Mouse (Mus musculus) intestine, postnatal 0 days (tissue): Measurements from ENCODE around the gene Uggt2. TPM values are rescaled to one million over a fixed set of nuclear protein-coding genes. Genes with fewer than 3 reads are reported as not detected.
"Not testable (repeated sequence)": the region's sequence is repeated elsewhere in the genome, so short reads cannot be mapped to it uniquely, and the experiment has no call there.

ENCODE experiments used
- ATAC-seq: fragments of 200-750 bp; cut with Nextera tagmentation; 2 replicates; pipeline ENCODE4 v1.8.0; 2017; ENCODE audit warnings: mild to moderate bottlenecking, moderate TSS enrichment, moderate library complexity
- H3K27ac ChIP-seq: fragments of 300-500 bp; sonication (generic); 2 replicates; pipeline ENCODE4 v1.5.1; 2014; ENCODE audit warnings: mild to moderate bottlenecking, low read depth, low read length, moderate library complexity
- H3K27me3 ChIP-seq: fragments of 300-500 bp; sonication (generic); replicated peaks from 2 replicates; pipeline ENCODE4 v1.6.1; 2014; ENCODE audit warnings: low read length, mixed read lengths; ENCODE audit not compliant: control insufficient read depth, insufficient read depth
- H3K36me3 ChIP-seq: fragments of 300-500 bp; sonication (generic); 2 replicates; pipeline ENCODE4 v1.6.1; 2014; ENCODE audit warnings: mild to moderate bottlenecking, moderate library complexity; ENCODE audit not compliant: control insufficient read depth, insufficient read depth
- H3K4me1 ChIP-seq: fragments of 300-500 bp; sonication (generic); replicated peaks from 2 replicates; pipeline ENCODE4 v1.6.1; 2014; ENCODE audit warnings: antibody characterized with exemption, low read length, mixed read lengths; ENCODE audit not compliant: control insufficient read depth, insufficient read depth
- H3K4me2 ChIP-seq: fragments of 300-500 bp; sonication (generic); replicated peaks from 2 replicates; pipeline ENCODE4 v1.6.1; 2014; ENCODE audit warnings: low read depth, mild to moderate bottlenecking, moderate library complexity
- H3K4me3 ChIP-seq: fragments of 300-500 bp; sonication (generic); 2 replicates; pipeline ENCODE4 v1.5.1; 2014; ENCODE audit warnings: low read depth, low read length
- H3K9ac ChIP-seq: fragments of 300-500 bp; sonication (generic); 2 replicates; pipeline ENCODE4 v1.6.1; 2014; ENCODE audit warnings: mild to moderate bottlenecking, low read depth, low read length
- H3K9me3 ChIP-seq: fragments of 300-500 bp; sonication (generic); 2 replicates; pipeline ENCODE4 v1.6.1; 2016; ENCODE audit warnings: mixed run types; ENCODE audit not compliant: control insufficient read depth
- CTCF ChIP-seq: sonication (generic); IDR thresholded peaks from 2 replicates; pipeline ENCODE4 v1.5.1; 2016; ENCODE audit warnings: low read depth, mild to moderate bottlenecking, control low read depth, antibody characterized with exemption, moderate library complexity
- WGBS: fragments of 180-500 bp; shearing (Covaris S2); extraction: QIAGEN DNeasy Blood & Tissue Kit; methylation state at CpG from one replicate; pipeline ENCODE4 v1.1.7; 2014; 5-methylcytosine and 5-hydroxymethylcytosine counted together
- polyA plus RNA-seq: library from polyadenylated mRNA; unstranded; fragments of >200 nt; fragmentation: Nextera tagmentation; extraction: Ambion mirVana; gene quantifications from 2 replicates; pipeline ENCODE4 v1.2.1, GENCODE M21; 2015

Gene Uggt2
- polyA plus RNA-seq, 1 experiment from 2014 or later, result 1.6 TPM

DNA sequence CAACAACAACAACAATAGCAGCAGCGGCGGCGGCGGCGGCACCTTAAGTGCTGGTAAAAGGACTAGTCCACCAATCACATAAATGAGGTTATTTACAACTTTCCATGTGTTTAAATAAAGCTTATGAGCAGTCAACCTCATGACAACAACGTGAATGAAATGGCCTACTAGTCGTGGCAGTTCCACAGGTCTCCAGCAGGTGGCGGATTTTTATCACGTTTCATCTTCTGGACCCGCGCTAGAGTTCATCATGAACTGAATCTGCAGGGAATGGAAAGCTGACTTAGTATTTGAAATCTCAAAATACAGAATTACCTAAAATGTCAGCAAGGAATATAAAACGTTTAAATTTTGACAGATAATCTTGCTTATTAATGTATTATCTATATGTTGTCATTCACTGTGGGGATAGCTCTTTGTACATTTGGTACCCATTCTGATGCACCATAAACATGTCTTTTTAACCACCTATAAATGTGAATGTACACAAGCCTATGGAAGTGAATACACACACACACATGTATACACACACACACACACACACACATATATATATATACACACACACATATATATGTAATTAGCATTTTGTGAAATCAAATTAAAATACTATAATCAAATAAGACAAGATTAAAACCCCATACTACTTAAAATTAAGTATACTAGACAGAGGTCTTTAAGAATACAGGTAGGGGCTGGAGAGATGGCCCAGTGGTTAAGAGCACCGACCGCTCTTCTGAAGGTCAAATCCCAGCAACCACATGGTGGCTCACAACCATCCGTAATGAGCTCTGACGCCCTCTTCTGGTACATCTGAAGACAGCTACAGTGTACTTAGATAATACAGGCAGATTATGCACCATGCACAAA is 112.3 kb downstream of the Uggt2 start:
- peak; percentile 88 for TF ChIP-seq CTCF
- Histone ChIP-seq H3K4me1 (no peaks in the 10 kb centered on the region), H3K4me2 (no peak overlapping the region), H3K36me3 (0 out of 2 replicates have a peak, but pooled peaks cover 7% of the 10 kb centered on the region), H3K27ac (no peak overlapping the region), H3K27me3 (no peaks in the 10 kb centered on the region), H3K9me3 (no peaks in the 10 kb centered on the region), H3K9ac (no peak overlapping the region), H3K4me3 (no peak overlapping the region)
- no peak for ATAC-seq
- 47% methylated on average over 16 of the region's 16 CpGs for WGBS

GRCm38 (mm10) chr14:118984161-118984560 is 115.1 kb downstream of the Uggt2 start:
- Histone ChIP-seq H3K4me3 (no peak overlapping the region), H3K4me2 (no peak overlapping the region), H3K27me3 (no peaks in the 10 kb centered on the region), H3K36me3 (peaks cover 16% of the 10 kb centered on the region), H3K9me3 (no peaks in the 10 kb centered on the region), H3K9ac (no peak overlapping the region), H3K27ac (no peak overlapping the region), H3K4me1 (no peaks in the 10 kb centered on the region)
- TF ChIP-seq CTCF, result no peak
- ATAC-seq, result no peak
- 85% methylated on average over 4 of the region's 4 CpGs for WGBS

DNA sequence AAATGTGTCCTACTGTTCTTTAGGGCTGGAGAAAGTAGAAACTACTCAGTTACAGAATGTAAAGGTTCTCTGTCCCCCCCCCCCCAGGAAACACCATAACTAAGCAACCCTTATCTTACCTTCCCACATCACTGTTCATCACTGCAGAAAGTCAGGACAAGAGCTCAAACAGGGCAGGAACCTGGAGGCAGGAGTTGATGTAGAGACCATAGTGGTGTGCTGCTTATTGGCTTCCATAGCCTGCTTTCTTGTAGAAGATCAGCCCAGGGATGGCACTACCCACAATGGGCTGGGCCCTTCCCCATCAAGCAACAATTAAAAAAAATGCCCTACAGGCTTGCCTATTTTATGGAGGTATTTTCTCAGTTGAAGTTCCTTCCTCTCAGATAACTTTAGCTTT is 115.8 kb downstream of the Uggt2 start:
- H3K9me3 ChIP-seq, result no peaks in the 10 kb centered on the region
- H3K9ac ChIP-seq, result no peak overlapping the region
- no peak for ATAC-seq
- H3K27ac ChIP-seq, result no peak overlapping the region
- no peak for TF ChIP-seq CTCF
- no peaks in the 10 kb centered on the region for H3K4me1 ChIP-seq
- no peaks in the 10 kb centered on the region for H3K27me3 ChIP-seq
- no peak overlapping the region for H3K4me2 ChIP-seq
- no peak overlapping the region for H3K4me3 ChIP-seq
- peaks cover 18% of the 10 kb centered on the region for H3K36me3 ChIP-seq

- H3K9me3 ChIP-seq, H3K27ac ChIP-seq, H3K9ac ChIP-seq, H3K4me2 ChIP-seq, H3K27me3 ChIP-seq, H3K4me3 ChIP-seq, ATAC-seq, H3K4me1 ChIP-seq: not testable (repeated sequence)
- WGBS, result 75% methylated on average over 11 of the region's 11 CpGs
- H3K36me3 ChIP-seq, result peaks cover 27% of the 10 kb centered on the region
These were observed 116.7 kb downstream of the Uggt2 start for GRCm38 (mm10) chr14:118982429-118983045.

- H3K27me3 ChIP-seq, H3K9ac ChIP-seq, H3K4me3 ChIP-seq, H3K9me3 ChIP-seq, ATAC-seq, H3K27ac ChIP-seq, H3K4me1 ChIP-seq, H3K4me2 ChIP-seq: not testable (repeated sequence)
- H3K36me3 ChIP-seq, result peaks cover 33% of the 10 kb centered on the region
- WGBS, result 63% methylated on average over 6 of the region's 6 CpGs
These were observed 117.4 kb downstream of the Uggt2 start for GRCm38 (mm10) chr14:118981711-118982428.

DNA sequence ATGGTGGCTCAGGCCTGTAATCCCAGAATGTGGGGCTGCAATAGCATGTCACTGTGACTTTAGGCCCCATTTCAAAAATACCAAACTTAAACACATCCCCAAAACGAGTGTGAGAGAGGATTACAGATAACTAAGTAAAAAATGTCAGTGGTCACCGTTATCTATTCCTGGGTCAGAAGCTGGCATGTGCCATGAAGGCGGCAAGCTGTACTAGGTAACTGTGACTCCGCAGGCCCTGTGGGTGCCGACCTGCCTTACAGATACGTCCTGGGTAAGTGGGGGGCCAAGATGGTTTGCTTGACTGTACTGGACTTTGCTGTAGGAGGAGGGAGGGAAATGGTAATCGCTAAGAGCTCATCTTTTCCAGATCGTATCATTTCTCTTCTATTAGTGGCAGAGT is 118.3 kb downstream of the Uggt2 start:
- Histone ChIP-seq H3K9ac (no peak overlapping the region), H3K27ac (no peak overlapping the region), H3K9me3 (no peaks in the 10 kb centered on the region), H3K4me2 (no peak overlapping the region), H3K36me3 (peaks cover 43% of the 10 kb centered on the region), H3K4me1 (no peaks in the 10 kb centered on the region), H3K4me3 (no peak overlapping the region), H3K27me3 (no peaks in the 10 kb centered on the region)
- ATAC-seq, result no peak
- 85% methylated on average over 8 of the region's 8 CpGs for WGBS
- no peak for TF ChIP-seq CTCF
